In genomic region chr15:89089248-89090051, GRCm38 (mm10) we compare ENCODE assay signal across 8 mouse cellular contexts. TPM values are rescaled to one million over a fixed set of nuclear protein-coding genes. Genes with fewer than 3 reads are reported as not detected.
A peak's percentile ranks its signal among the peaks of the same experiment; 100 is the strongest.
DNase-seq lines count a peak whose midpoint lies in the region; ATAC-seq lines count a peak whose summit lies in the region.

No protein-coding gene starts in this region.

- peak overlapping the region; percentile 88 for H3K27ac ChIP-seq in hindbrain, embryonic 13.5 days

- peaks cover 56% of the 10 kb centered on the region for H3K36me3 ChIP-seq in hindbrain, embryonic 13.5 days

- peak overlapping the region; percentile 96 for H3K9ac ChIP-seq in hindbrain, embryonic 13.5 days

- H3K27me3 ChIP-seq in hindbrain, embryonic 13.5 days: no peaks in the 10 kb centered on the region

- peaks cover 29% of the 10 kb centered on the region for H3K4me1 ChIP-seq in hindbrain, embryonic 13.5 days (replicated peaks)

- WGBS in hindbrain, embryonic 13.5 days: 4% methylated on average over 68 of the region's 68 CpGs

- H3K9me3 ChIP-seq in hindbrain, embryonic 13.5 days: no peaks in the 10 kb centered on the region

- peak overlapping the region; percentile 97 for H3K4me2 ChIP-seq in hindbrain, embryonic 13.5 days

- ATAC-seq in hindbrain, embryonic 13.5 days (ENCODE audit: low FRiP score): peak; percentile 68

- peak; percentile 67 for DNase-seq in cerebellum, adult 9-11 months
- DNase-seq in cerebellum, adult 11 months: no peak
- peak; percentile 22 for DNase-seq in urinary bladder, postnatal 14 days (ENCODE audit: low spot score)
- no peak for DNase-seq in urinary bladder, postnatal 10 days (ENCODE audit: low spot score)
- peak; percentile 35 for DNase-seq in liver
- DNase-seq in naive thymus-derived CD4-positive, alpha-beta T cell, adult 2 months (ENCODE audit: low read depth): peak; percentile 30
- no peak for DNase-seq in layer of hippocampus, adult 8-10 months (ENCODE audit: low spot score in 2 of 2)

- H3K4me3 ChIP-seq in hindbrain, embryonic 13.5 days: peak overlapping the region; percentile 71

RNA-seq across cellular contexts. Expression of gene Selenoo, which starts 0.6 kb away (rescaled TPM):
- 19.9 and 20.7 TPM in 2 replicates for polyA plus RNA-seq in hindbrain, embryonic 13.5 days (2015; fragmentation: Nextera tagmentation; extraction: Ambion mirVana)
- 10 to 100 TPM; 22.9 to 25.4 (median 23.4) TPM for total RNA-seq in layer of hippocampus, adult 8-10 months (2022)

RNA-seq across cellular contexts. Expression of gene Trabd, which starts 14.5 kb away (rescaled TPM):
- 38.8 and 39.5 TPM in 2 replicates for polyA plus RNA-seq in hindbrain, embryonic 13.5 days (2015; fragmentation: Nextera tagmentation; extraction: Ambion mirVana)
- total RNA-seq in layer of hippocampus, adult 8-10 months (2022): 10 to 100 TPM; 20.5 to 22.3 (median 22.0) TPM

RNA-seq across cellular contexts. Expression of gene Panx2, which starts 29.9 kb away (rescaled TPM):
- polyA plus RNA-seq in hindbrain, embryonic 13.5 days (2015; fragmentation: Nextera tagmentation; extraction: Ambion mirVana): 3.8 and 4.1 TPM in 2 replicates
- total RNA-seq in layer of hippocampus, adult 8-10 months (2022): 100 to 1,000 TPM; 126 to 157 (median 144) TPM

RNA-seq across cellular contexts. Expression of gene Tubgcp6, which starts 33.5 kb away (rescaled TPM):
- 17.5 and 18.9 TPM in 2 replicates for polyA plus RNA-seq in hindbrain, embryonic 13.5 days (2015; fragmentation: Nextera tagmentation; extraction: Ambion mirVana)
- 10 to 100 TPM; 26.1 to 38.9 (median 32.8) TPM for total RNA-seq in layer of hippocampus, adult 8-10 months (2022)

RNA-seq across cellular contexts. Expression of gene Hdac10, which starts 39.0 kb away (rescaled TPM):
- 24.3 and 24.5 TPM in 2 replicates for polyA plus RNA-seq in hindbrain, embryonic 13.5 days (2015; fragmentation: Nextera tagmentation; extraction: Ambion mirVana)
- total RNA-seq in layer of hippocampus, adult 8-10 months (2022): 10 to 100 TPM; 14.7 to 19.3 (median 15.9) TPM

Comparison
In these comparisons a context has a peak if more than half of its experiments do, and no peak if none do; other contexts are left out.
1. DNase-seq: peak in cerebellum, adult 9-11 months (single experiment), urinary bladder, postnatal 14 days (single experiment), liver (single experiment) and naive thymus-derived CD4-positive, alpha-beta T cell, adult 2 months (single experiment); none in cerebellum, adult 11 months (single experiment), urinary bladder, postnatal 10 days (single experiment) and layer of hippocampus, adult 8-10 months (0 of 2).